Mouse (Mus musculus) CD4-positive helper T cell, adult 2 months (primary cell): Measurements from ENCODE around the gene Gm10762.
A peak's percentile ranks its signal among the peaks of the same experiment; 100 is the strongest.

Experiments used
- DNase-seq: peaks from one replicate; pipeline ENCODE4 v3.0.0-alpha.2; 2012; ENCODE audit warnings: low read depth, missing footprints, low spot score

Gene Gm10762

DNA sequence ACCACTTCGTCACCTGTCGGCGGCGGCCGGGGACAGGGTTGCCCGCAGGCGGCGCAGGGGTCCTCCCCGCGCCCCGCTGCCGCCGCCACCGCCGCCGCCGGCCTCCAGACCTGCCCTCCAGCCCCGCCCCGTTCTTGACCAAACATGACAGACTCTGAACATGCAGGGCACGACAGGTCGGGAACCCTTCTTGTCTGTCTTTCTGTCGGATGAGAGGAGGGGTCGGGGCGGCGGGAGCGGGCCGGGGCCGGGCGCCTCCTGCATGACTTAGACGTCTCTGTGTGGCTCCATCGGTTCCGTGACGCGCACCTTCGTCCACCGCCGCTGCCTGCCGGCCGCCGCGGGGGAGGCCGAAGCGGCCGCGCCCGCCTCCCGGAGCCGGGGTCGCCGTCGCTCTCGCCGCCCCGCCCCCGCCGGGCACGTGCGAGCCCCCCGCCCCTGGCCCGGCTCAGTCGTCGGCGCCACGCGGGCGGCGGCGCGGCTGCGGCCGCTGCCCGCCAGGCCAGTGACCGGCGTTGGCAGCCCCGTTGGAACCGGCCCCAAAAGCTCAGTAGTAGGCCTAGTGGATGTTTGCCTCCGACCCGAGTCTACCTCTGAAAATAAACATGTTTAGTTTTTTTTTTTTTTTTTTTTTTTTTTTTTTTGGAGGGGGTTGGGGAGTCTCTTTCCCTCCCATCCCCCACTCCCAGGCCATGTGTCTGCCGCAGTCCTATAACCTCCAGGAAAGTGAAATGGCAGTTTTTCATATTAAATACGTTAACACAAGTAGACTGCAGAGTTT is at the start of gene Gm10762:
Gm10762 (minus strand) TSS at position 65 of the 781 bp plus-strand sequence.
- DNase-seq = peak; percentile 58

- DNase-seq = peak; percentile 16
These were observed 41.3 kb upstream of the Gm10762 start for GRCm38 (mm10) chr2:129008867-129009266.

- DNase-seq = no peak
These were observed 38.7 kb upstream of the Gm10762 start for GRCm38 (mm10) chr2:129006194-129006749.

GRCm38 (mm10) chr2:129004872-129005271 is 37.3 kb upstream of the Gm10762 start:
- DNase-seq = no peak

DNA sequence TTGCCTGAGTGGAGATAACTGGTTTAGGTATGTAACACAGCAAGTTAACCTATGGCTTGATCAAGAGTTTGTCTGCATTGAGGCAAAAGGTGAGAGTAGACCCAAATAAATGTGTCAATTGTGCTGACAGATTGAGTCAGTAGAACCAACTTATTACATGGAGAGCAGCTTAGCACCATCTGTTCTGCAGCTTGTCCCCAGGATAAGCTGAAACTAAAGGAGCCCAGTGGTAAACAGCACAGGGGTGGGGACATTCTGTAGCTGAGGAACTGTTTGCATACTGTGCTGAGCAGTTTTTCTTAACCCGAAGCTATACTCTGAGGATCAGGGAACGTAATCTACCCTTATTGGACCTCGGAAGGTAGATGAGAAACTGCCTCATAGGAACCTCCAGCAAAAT is 17.2 kb upstream of the Gm10762 start:
- DNase-seq = no peak

- DNase-seq = no peak
These were observed 8.0 kb upstream of the Gm10762 start for GRCm38 (mm10) chr2:128975572-128975971.

GRCm38 (mm10) chr2:128972301-128972700 is 4.8 kb upstream of the Gm10762 start:
- no peak for DNase-seq

- no peak for DNase-seq
These were observed 1.1 kb upstream of the Gm10762 start for GRCm38 (mm10) chr2:128968475-128969083.

GRCm38 (mm10) chr2:128966641-128967580 is 614 bp downstream of the Gm10762 start, which contains the start of gene Zc3h6:
TSS of gene Zc3h6 (plus strand) at chr2:128967402.
- peak; percentile 98 for DNase-seq

DNA sequence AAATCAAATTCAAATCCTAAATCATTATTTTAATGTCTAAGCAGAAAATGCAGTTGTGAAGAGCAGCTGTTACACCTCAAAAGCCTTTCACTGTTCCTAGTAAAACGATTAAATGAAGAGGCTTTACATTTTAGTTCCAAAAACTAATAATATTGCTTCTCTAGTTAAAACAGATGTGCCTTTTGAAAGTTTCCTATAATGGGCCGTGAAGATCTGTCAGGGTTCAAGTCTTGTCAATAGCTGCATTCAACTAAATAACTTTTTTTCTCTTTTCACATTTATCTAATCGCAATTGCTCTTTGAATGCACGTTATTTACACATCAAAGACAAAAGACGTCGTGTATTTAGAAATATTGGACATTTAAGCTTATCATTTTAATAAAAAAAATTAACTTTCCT is 1.3 kb downstream of the Gm10762 start:
- no peak for DNase-seq

GRCm38 (mm10) chr2:128965505-128966105 is 1.9 kb downstream of the Gm10762 start:
- DNase-seq = no peak

DNA sequence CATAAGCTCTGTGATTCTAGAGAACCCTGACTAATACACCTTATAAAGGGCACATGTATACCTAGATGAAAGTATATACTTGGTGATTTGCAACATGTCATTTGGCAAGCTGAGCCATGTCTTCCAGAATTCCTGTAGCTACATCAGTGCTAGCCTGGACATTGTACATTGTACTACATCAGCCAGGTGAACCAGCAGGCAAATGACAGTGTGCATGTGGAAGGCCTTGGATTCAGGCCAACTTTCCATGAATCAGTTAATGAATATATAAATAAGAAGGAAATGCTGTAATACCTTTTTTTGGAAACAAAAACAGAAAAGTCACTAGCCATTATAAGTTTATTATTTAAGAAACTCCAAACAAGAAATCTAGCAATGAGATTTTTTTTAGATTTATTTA is 13.3 kb downstream of the Gm10762 start:
- no peak for DNase-seq

DNA sequence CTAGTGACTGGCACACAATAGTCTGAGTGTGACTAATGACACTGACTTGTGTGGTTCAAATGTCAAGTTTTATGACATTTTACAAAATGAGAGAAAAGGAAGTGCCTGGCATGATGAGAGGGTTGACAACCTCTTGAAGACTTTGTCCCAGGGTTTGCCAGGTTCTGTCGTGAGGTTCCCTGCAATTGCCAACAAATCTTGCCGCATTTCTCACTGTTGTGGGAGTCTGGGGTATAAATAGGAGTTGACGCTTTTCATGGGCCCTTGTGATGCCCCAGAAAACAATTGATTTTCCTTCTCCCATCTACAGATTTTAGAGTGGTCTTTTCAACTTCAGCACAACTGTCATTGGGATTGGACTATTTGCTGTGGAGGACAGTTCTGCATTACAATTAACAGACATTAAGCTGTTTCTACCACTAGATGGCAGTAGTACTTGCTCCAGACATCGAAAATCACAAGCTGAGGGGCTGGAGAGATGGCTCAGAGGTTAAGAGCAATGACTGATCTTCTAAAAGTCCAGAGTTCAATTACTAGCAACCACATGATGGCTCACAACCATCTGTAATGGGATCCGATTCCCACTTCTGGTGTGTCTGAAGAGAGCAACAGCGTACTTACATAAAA is 19.4 kb downstream of the Gm10762 start:
- DNase-seq = peak; percentile 66

DNA sequence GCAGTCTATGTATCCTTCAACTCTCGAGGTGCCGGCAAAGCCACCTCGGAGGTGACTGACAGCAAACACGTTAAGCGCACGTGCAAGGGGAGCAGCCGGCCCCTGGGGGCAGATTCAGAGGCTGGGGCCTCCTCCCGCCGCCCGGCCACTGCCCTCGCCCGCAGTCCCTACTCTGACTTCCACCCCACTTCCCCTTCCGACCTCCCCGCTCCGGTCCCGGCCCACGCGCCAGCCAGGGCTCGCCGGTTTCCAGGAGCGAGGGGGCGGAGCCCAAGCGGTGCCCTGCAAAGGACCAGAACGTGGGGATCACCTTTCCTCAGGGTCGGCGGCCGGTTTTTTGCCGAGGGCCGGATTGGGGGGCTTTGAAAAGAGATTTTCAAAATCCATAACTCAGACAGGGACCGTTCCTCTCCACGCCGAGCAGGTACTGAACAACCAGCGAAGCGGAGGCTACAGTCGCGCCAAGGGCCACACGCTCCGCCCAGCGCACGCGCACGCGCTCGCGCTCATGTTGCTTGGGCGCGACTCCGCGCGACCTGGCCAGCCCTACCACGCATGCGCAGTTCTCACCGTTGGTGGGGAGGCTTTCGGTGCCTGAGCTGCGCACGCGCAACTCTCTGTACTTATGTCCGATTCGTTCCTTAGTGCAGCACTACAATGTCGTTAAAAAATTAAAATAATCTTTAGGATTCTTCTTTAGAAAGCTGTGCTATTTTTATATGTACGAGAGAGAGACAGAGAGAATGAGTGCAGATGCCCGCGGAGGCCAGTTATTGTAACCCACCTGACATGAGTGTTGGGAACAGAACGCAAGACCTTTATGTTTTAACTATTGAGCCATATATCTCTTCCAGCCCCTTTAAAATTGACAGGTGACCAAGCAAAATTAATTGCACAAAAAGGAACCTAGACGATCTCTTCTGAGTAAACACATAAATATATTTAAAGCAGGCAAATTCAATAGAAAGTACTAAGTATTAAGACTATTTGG is 23.7 kb downstream of the Gm10762 start, which contains the start of gene Zc3h8:
Zc3h8 (minus strand) TSS at position 540 of the 991 bp plus-strand sequence.
- DNase-seq = peak; percentile 97

DNA sequence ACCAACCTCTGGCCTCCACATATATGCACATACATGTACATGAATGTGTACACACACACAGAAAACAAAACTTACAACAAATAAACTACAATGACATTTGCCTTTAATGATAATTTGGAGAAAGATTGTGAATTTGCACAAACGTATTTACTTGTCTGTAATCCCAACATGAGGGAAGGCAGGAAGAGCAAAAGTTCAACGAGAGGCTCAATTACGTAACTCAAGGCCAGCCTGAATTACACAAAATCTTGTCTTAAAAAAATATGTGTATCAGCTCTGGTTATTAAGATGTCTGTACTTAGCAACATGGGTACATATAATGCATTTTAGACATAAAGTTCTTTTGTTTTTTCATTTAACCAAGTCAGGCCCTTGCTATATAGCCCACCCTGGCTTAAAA is 31.3 kb downstream of the Gm10762 start:
- no peak for DNase-seq

DNA sequence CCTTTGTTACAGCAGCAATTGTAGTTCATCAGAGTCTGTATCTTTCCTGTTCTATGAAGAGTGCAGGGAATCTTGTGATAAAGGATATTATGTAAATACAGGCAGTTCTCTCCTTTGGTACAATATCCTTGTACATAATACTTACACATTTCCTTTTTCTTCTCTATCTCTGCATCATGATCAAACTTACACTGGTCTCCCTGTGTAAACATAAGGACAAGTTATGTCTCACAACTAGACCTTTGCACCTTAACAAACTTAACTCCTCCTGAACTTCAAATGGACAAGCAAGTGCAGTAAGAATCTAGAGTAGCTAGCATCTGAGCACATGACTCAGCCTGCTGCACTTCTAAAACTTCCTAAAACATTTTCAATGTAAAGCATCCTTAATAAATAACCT is 36.8 kb downstream of the Gm10762 start:
- DNase-seq = no peak

- DNase-seq = peak; percentile 48
These were observed 39.1 kb downstream of the Gm10762 start for GRCm38 (mm10) chr2:128928446-128928845.

DNA sequence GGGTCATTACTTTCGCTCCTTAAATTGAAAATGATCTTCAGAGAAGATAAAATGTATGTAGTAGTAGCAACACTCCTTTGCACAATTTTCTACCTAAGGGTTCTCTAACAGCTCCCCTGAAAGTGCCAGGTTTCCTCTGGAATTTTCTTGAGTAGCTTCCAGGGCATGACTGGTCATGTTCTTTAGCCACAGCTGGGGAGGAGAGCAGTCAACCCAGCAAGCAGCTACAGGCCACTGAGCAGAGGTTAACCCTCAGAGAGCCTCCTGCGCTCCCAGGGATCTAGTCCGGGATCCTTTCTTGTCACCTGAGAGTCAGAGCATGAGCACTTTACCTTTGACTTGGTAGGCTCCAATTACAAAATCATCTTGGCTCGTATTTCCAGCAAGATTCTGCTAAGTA is 42.7 kb downstream of the Gm10762 start:
- DNase-seq = no peak
